Mouse (Mus musculus): ENCODE data around the gene Vmn1r31. TPM values are rescaled to one million over a fixed set of nuclear protein-coding genes. Genes with fewer than 3 reads are reported as not detected.

The Vmn1r31 gene
- not detected in 2 replicates for total RNA-seq (2014; fragmentation: Nextera tagmentation)
- total RNA-seq (2017), result 0.06 TPM in 1 of 2 replicates, not detected in the other
- not detected in 2 replicates for polyA plus RNA-seq (2012)

- H3K9me3 ChIP-seq (replicated peaks), result no peaks in the 10 kb centered on the region
- H3K36me3 ChIP-seq (replicated peaks), result no peaks in the 10 kb centered on the region
- no peaks in the 10 kb centered on the region for H3K4me1 ChIP-seq (ENCODE audit: insufficient read depth, low read depth, low read length)
- no peak within 1 kb of the TSS for H3K4me3 ChIP-seq (ENCODE audit: low read depth, low read length)
- no peak for ATAC-seq (ENCODE audit: extremely low read depth, insufficient number of reproducible peaks, low FRiP score, poor library complexity, severe bottlenecking)
- DNase-seq (ENCODE audit: low spot score), result no peak
- H3K27me3 ChIP-seq (ENCODE audit: insufficient read depth, low read length), result no peaks in the 10 kb centered on the region
- TF ChIP-seq CTCF (IDR thresholded peaks at IDR 0.05; ENCODE audit: low read depth, low read length) (no peak), POLR2AphosphoS5 (IDR thresholded peaks at IDR 0.05; ENCODE audit: insufficient replicate concordance, low read depth, low read length) (no peak), GATA1 (IDR thresholded peaks at IDR 0.05; ENCODE audit: borderline replicate concordance, low read length) (no peak)
These were observed at the start of gene Vmn1r31 for GRCm38 (mm10) chr6:58475230-58475629. Gene Vmn1r31 (minus strand): TSS chr6:58475330.

DNA sequence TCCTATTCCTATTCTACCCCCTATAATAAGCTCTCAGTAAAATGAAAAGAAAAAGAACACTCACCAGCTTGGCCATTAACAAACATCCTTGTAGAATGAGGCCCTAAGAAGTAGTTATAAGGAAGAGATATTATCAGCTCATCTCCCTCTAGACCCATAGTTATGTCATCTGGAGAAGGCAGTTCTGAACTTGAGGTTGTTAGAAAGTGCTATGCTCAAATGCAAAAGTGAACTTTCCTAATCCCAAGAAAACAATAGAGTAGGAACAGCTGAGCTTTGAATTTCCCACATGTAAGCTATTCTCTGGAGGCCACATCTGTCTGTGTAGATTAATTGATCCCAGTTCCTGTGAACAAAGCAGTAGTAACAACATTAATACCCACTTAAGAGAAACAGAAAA is 31.8 kb downstream of the Vmn1r31 start, which contains the start of gene Vmn1r30:
TSS of gene Vmn1r30 (minus strand) at position 101 of the 400 bp plus-strand sequence.
- DNase-seq (ENCODE audit: low spot score) (no peak), ATAC-seq (ENCODE audit: extremely low read depth, insufficient number of reproducible peaks, low FRiP score, poor library complexity, severe bottlenecking) (no peak)
- no peaks in the 10 kb centered on the region for H3K36me3 ChIP-seq (replicated peaks)
- no peaks in the 10 kb centered on the region for H3K4me1 ChIP-seq (ENCODE audit: insufficient read depth, low read depth, low read length)
- no peaks in the 10 kb centered on the region for H3K9me3 ChIP-seq (replicated peaks)
- H3K4me3 ChIP-seq (ENCODE audit: low read depth, low read length), result no peak within 1 kb of the TSS
- TF ChIP-seq CTCF (IDR thresholded peaks at IDR 0.05; ENCODE audit: low read depth, low read length) (no peak), TAL1 (conservative IDR thresholded peaks at IDR 0.05; ENCODE audit: low read depth, low read length) (no peak), GATA1 (IDR thresholded peaks at IDR 0.05; ENCODE audit: borderline replicate concordance, low read length) (no peak), POLR2AphosphoS5 (IDR thresholded peaks at IDR 0.05; ENCODE audit: insufficient replicate concordance, low read depth, low read length) (no peak), GATA2 (IDR thresholded peaks at IDR 0.05; ENCODE audit: borderline replicate concordance, low read depth, low read length) (no peak)
- no peaks in the 10 kb centered on the region for H3K27me3 ChIP-seq (ENCODE audit: insufficient read depth, low read length)

Other genes starting within 250 kb of the Vmn1r31 start
- not detected in 2 replicates for gene Vmn1r28, start 213.3 kb downstream of the Vmn1r31 start, total RNA-seq (2014; fragmentation: Nextera tagmentation)
- gene Vmn1r28, start 213.3 kb downstream of the Vmn1r31 start, total RNA-seq (2017), result under 0.01 and 0.22 TPM in 2 replicates
- not detected in 2 replicates for gene Vmn1r28, start 213.3 kb downstream of the Vmn1r31 start, polyA plus RNA-seq (2012)
- not detected in 2 replicates for gene Vmn1r29, start 173.8 kb downstream of the Vmn1r31 start, total RNA-seq (2014; fragmentation: Nextera tagmentation)
- 0.06 and 0.16 TPM in 2 replicates for gene Vmn1r29, start 173.8 kb downstream of the Vmn1r31 start, total RNA-seq (2017)
- not detected in 2 replicates for gene Vmn1r29, start 173.8 kb downstream of the Vmn1r31 start, polyA plus RNA-seq (2012)
- not detected in 2 replicates for gene Vmn1r30, start 31.9 kb downstream of the Vmn1r31 start, total RNA-seq (2014; fragmentation: Nextera tagmentation)
- 0.05 TPM in 1 of 2 replicates, not detected in the other for gene Vmn1r30, start 31.9 kb downstream of the Vmn1r31 start, total RNA-seq (2017)
- not detected in 2 replicates for gene Vmn1r30, start 31.9 kb downstream of the Vmn1r31 start, polyA plus RNA-seq (2012)
- 218 and 223 TPM in 2 replicates for gene Abcg2, start 109.2 kb upstream of the Vmn1r31 start, total RNA-seq (2014; fragmentation: Nextera tagmentation)
- 199 and 254 TPM in 2 replicates for gene Abcg2, start 109.2 kb upstream of the Vmn1r31 start, total RNA-seq (2017)
- gene Abcg2, start 109.2 kb upstream of the Vmn1r31 start, polyA plus RNA-seq (2012), result 12.3 and 26.6 TPM in 2 replicates

Data from G1E (cell line).